Mouse (Mus musculus) embryo, embryonic 9.5 days (tissue): Measurements from ENCODE around the gene Pim1.
A peak's percentile ranks its signal among the peaks of the same experiment; 100 is the strongest.
"Not testable (repeated sequence)": the region's sequence is repeated elsewhere in the genome, so short reads cannot be mapped to it uniquely, and the experiment has no call there.

Source experiments
- DNase-seq: peaks from one replicate; pipeline ENCODE4 v3.0.0-alpha.2; 2017; ENCODE audit errors: extremely low spot score

The Pim1 gene

GRCm38 (mm10) chr17:29490713-29491581 is at the start of gene Pim1:
Pim1 (plus strand) TSS chr17:29490753.
- no peak for DNase-seq

DNA sequence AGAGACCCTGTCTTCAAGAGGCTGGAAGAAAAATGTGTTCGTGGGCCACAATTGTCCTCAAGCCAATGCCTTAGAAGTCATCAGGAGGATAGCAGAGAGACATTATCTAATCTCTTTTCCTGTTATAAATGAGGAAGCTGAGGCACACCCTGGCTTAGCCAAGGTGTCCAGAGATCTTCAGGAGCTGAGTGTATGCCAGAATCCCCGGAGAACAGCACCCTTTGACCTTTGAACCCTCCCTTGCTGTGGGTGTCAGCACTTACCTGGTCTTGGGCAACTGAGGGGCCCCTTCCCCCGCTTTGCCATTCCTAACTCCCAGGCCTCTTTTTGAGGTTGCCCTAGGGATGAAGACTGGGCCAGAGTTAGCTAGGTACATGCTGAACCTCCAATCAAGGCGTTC is 49.0 kb upstream of the Pim1 start:
- no peak for DNase-seq

- no peak for DNase-seq
Measured at GRCm38 (mm10) chr17:29442131-29442557, 48.4 kb upstream of the Pim1 start.

DNA sequence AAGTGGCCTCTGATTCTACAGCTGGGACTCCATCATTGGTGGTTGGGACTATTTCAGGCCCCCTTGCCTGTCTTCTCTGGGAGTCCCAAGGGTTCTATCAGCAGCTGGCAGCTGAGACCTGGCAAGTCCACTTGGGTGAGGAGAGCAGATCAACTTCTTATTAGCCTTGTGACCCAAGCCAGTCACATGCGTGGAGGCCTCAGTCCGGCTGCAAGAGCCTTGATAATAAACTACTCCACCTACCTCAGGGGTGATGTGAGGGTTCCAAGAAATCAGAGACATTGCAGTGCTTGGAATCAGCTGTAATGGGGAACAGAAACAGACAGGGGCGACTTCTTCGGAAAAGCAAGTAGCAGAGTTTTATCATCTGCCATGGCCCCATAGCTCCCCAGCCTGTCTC is 46.8 kb upstream of the Pim1 start:
- DNase-seq, result no peak

DNA sequence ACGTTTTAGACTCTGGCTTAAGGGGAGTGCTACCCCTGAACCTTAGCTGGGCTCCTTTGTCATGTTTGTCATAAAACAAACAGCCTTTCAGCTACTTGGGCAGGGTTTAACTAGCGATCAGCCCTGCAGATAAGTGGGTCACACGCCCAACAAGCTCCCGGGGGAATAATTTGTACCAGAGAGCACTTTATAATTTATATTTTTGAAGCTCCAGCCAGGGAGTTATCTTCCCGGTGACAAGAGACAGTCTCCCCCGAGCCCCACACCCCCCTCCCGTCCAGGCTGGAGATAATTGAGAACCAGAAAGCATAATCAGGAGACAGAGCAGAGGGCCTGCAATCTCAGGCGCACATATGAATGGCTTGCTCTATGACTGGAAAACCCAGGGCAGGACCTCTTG is 45.5 kb upstream of the Pim1 start:
- DNase-seq, result no peak

DNA sequence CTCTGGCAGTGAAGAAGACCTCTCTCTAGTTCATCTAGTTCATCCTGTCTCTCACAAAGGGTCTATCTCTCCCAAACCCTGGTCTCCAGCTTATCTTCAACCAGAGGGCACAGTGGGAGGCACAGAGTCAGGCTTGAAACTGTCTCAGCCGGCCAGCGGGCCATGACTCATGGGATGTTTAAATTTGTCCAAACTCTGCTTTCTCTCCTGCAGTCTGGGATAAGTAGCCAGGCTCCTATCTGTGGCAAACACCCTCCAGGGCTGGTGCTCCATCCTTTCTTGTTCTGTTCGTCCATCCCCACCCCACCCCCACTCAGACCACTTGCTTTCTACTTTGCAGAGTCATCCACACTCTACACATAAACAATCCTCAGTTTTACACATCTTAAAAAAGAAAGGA is 43.2 kb upstream of the Pim1 start:
- DNase-seq, result no peak

DNA sequence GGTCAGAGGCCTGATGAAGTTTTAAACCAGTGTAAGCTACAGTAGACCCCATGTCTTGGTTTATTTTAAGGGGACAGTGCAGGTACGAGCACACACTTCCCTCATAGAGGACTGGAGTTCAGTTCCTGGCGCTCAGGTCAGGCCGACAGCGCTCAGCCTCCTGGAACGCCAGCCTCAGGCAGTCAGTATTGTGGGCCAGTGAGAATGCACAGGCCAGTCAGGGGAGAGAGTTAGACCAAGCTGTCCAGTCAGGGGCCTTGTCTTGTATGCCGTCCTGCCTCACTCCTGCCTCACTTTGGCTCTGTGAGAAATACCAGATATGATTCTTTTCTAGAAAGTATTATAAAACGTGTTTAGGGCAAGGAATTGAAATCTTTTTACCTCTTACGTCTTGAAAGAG is 42.5 kb upstream of the Pim1 start:
- DNase-seq, result no peak

GRCm38 (mm10) chr17:29448561-29448960 is 42.0 kb upstream of the Pim1 start:
- DNase-seq, result no peak

GRCm38 (mm10) chr17:29450899-29451840 is 39.4 kb upstream of the Pim1 start:
- peak; percentile 96 for DNase-seq

GRCm38 (mm10) chr17:29451841-29452210 is 38.7 kb upstream of the Pim1 start:
- no peak for DNase-seq

DNA sequence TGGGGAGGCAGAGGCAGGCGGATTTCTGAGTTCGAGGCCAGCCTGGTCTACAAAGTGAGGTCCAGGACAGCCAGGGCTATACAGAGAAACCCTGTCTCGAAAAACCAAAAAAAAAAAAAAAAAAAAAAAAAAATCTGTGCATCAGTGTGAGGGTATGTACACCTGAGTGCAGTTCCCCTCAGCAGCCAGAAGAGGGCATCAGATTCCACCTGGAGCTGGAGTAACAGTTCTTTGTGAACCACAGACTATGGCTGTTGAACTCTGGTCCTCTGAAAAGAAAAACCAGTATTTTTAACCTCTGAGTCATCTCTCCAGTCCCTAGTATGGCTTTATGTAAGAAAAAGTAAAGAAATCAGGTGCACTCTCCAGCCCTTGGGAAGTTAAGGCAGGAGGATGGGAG is 36.4 kb upstream of the Pim1 start:
- not testable (repeated sequence) for DNase-seq

- DNase-seq, result no peak
Measured at GRCm38 (mm10) chr17:29455411-29456120, 35.0 kb upstream of the Pim1 start.

- no peak for DNase-seq
Measured at GRCm38 (mm10) chr17:29456476-29456875, 34.1 kb upstream of the Pim1 start.

GRCm38 (mm10) chr17:29456926-29457325 is 33.6 kb upstream of the Pim1 start:
- no peak for DNase-seq

- DNase-seq, result peak; percentile 52
Measured at GRCm38 (mm10) chr17:29457795-29458560, 32.6 kb upstream of the Pim1 start.

- peak; percentile 74 for DNase-seq
Measured at GRCm38 (mm10) chr17:29459321-29460118, 31.0 kb upstream of the Pim1 start.

GRCm38 (mm10) chr17:29460119-29460505 is 30.4 kb upstream of the Pim1 start:
- DNase-seq, result no peak

GRCm38 (mm10) chr17:29463627-29464026 is 26.9 kb upstream of the Pim1 start:
- no peak for DNase-seq

- peak; percentile 93 for DNase-seq
Measured at GRCm38 (mm10) chr17:29464068-29464467, 26.5 kb upstream of the Pim1 start.

GRCm38 (mm10) chr17:29464519-29465140 is 25.9 kb upstream of the Pim1 start:
- no peak for DNase-seq
